In genomic region chr12:31986463-31986862, GRCm38 (mm10) we compare ENCODE assay signal across 23 mouse cellular contexts.
"Had no signal": no experiment of that assay in that cellular context is flagged by ENCODE, and none has a peak within 500 bp of the region (broad histone marks: within the 10 kb centered on the region; RNA-seq: fewer than 3 reads in every experiment).

No protein-coding gene starts in this region.

- ATAC-seq: liver, postnatal 0 days; lung, postnatal 0 days; midbrain, embryonic 13.5 days; midbrain, embryonic 16.5 days had no signal

- DNase-seq: liver, postnatal 0 days; lung, adult 2 months; lung, postnatal 14 days; lung, postnatal 36 days; retina, postnatal 1 day; right cerebral cortex, adult 18-20 months; right cerebral cortex, postnatal 25 days; right cerebral cortex, postnatal 4 days; thymus, adult 2 months; thymus, postnatal 25 days; thymus, postnatal 4 days had no signal

- H3K4me3 ChIP-seq: liver, embryonic 15.5 days; lung, embryonic 15.5 days; midbrain, embryonic 13.5 days; myocyte; neural tube, embryonic 13.5 days; neural tube, embryonic 15.5 days; stomach, embryonic 15.5 days had no signal

- H3K9ac ChIP-seq: liver, embryonic 15.5 days; liver, postnatal 0 days; lung, embryonic 15.5 days; midbrain, embryonic 13.5 days; neural tube, embryonic 13.5 days; neural tube, embryonic 15.5 days; stomach, embryonic 15.5 days had no signal

- H3K4me1 ChIP-seq: lung, embryonic 15.5 days; stomach, embryonic 15.5 days had no signal

- H3K36me3 ChIP-seq: lung, embryonic 15.5 days; stomach, embryonic 15.5 days had no signal

- H3K4me2 ChIP-seq: liver, embryonic 15.5 days; lung, embryonic 15.5 days; midbrain, embryonic 11.5 days; midbrain, embryonic 13.5 days; neural tube, embryonic 13.5 days; neural tube, embryonic 15.5 days; stomach, embryonic 15.5 days had no signal

- H3K27me3 ChIP-seq: liver, embryonic 15.5 days; lung, embryonic 15.5 days; midbrain, embryonic 13.5 days; neural tube, embryonic 13.5 days; neural tube, embryonic 15.5 days; stomach, embryonic 15.5 days had no signal

- H3K9me3 ChIP-seq: liver, embryonic 15.5 days; lung, embryonic 15.5 days; midbrain, embryonic 13.5 days; neural tube, embryonic 13.5 days; neural tube, embryonic 15.5 days; stomach, embryonic 15.5 days had no signal

- H3K27ac ChIP-seq: liver, embryonic 15.5 days; lung, embryonic 15.5 days; macrophage; midbrain, embryonic 13.5 days; neural tube, embryonic 13.5 days; neural tube, embryonic 15.5 days; stomach, embryonic 15.5 days; stomach, postnatal 0 days had no signal
